Mouse (Mus musculus): ENCODE measurements around the gene Chn2. TPM values are rescaled to one million over a fixed set of nuclear protein-coding genes. Genes with fewer than 3 reads are reported as not detected.

Chn2 gene
- polyA plus RNA-seq, 2 experiments from 2014 or later, result 3.1 to 10.5 TPM

DNA sequence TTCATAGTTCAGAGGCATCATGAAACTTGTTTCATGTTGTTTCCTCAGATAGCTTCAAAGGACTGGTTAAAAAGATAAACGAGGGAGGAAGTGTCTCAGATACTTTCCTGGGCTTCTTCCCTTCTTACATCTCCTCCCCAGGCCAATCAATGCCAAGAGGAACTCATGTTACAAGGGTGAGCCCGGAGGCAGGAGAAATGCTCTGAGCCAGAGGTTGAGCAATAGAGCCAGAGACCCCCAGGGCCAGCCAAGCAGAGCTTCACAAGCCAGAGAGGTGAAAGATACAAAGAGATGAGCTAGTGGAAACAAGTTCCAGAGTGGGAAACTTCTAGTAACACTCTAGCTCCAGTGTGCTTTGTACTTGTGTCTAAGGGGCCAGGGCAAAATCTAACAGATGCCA is 38.9 kb downstream of the Chn2 start:
- ATAC-seq, result peak; percentile 23

DNA sequence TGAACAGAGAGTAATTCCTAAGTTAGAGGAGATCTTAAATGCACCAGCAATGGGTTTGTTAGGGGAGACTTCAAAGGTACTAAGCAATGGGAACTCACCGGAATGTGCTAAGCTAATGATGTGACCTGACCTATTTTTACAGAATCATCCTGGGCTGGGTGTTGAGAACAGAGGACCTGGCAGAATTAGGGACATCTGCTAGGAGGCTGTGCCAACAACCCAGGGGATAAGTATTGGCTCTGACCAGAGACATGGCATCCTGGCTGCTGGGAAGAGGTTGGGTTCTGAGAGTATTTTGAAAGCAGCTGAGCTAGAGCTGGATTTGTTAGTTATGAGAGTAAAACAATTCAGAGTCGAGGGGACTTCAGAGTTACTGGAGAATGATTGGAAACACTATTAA is 40.5 kb downstream of the Chn2 start:
- no peak for ATAC-seq

DNA sequence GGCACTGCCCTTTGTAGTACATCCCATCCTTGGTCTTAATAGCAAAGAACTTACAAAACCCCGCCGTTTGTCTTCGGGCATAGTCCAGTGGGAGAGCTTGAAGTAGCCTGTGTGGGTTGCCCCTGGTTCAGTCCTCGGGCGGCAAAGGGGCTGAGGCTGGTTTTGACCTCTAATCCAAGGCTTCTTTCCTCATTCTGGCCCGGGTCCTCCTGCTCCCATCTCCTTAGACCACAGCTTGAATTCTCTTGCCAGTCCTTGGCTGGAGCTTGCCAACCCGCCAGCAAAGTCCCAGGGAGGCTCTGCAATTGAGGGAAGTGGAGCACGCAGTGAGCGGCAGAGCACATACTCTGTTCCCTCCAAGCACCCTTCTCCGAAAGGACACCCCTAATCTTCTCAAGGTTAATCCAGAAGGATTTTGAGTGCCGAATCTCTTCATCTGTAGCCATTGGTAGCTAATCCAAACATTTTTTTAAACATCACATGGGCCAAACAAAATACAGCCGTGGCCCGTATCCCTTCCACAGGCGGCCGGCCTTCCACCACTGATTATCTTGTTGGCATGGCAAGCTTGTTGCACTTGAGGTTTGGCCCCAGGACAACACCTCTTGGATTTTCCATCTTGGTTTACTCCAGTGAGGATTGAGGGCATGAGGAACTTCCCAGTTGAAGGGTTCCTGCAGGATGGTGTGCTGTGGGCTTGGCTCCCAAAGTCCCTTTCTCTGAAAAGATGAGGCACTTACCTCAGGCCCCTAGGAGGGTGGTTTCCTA is 41.3 kb downstream of the Chn2 start:
- ATAC-seq, result no peak

DNA sequence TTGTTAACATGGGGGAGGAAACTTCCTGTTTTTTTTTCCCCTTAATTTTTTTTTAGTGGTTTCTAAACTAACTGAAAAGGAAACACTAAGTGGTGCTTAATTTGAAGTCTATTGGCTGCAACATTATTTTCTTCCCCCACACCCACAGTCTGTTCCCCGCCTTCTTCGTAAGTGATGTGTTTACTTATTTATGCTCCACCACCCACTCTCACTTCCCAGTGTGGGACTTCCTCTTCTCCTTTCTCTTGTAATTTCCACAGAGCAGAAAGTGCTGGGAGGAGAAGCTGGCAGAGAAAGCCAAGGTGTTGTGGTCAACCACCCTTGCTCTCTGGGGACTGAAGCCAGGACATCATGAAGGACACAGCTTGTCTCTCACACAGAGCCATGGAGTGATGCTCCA is 43.2 kb downstream of the Chn2 start:
- peak; percentile 20 for ATAC-seq

DNA sequence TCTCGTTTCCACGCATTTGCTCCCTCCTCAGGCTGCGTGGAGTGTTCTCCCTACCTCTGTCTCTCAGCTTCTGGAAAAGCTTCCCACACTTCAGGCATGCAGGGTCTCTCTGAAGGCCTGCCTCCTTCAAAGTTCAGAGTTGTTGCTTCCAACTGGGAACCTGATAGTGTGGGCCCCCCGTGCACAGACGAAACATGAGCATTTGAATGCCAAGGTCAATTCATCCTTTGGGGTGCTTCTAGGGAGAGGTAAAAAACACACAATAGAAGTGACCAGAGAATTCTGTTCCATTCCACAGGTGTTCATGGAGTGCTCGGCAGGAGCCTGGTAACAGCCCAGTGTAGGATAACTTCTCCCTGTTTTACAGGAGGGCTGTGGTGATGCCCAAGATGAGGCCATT is 44.7 kb downstream of the Chn2 start:
- ATAC-seq, result no peak

DNA sequence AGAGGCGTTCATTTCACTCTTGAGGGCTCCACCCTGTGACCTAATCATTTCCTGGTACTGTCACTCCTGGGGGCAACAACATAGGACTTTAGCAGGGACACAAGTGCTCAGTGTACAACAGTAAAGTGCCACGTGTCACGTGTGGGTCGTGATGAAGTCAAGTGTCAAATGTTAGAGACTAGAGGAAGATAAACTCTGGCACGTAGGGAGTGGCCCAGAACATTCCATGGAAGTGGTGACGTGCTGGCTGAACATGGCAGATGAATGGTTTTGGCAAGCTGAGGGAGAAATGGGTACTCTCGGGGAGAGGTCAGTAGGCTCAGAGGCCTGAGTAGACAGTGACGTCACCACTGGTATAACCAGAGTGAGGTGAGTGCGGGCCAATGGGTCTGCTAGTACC is 45.7 kb downstream of the Chn2 start:
- no peak for ATAC-seq

DNA sequence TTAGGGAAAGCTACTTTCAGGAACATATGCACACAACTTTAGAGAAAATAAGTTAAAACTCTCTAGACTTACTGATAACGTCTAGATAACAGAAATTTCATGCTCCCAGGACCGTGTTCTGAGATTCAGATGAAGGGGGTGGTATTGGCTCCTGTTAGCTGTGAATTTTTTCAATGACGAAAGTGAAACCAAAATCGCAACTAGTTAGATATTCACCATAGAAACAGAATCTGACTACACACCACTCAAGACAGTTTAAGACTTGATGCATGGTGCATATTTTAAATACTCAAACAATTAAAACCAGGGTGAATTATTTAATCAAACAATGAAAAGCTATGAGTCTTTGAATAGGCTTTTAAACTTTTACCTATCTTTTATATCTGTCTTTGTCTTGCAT is 48.8 kb downstream of the Chn2 start:
- peak; percentile 88 for ATAC-seq

DNA sequence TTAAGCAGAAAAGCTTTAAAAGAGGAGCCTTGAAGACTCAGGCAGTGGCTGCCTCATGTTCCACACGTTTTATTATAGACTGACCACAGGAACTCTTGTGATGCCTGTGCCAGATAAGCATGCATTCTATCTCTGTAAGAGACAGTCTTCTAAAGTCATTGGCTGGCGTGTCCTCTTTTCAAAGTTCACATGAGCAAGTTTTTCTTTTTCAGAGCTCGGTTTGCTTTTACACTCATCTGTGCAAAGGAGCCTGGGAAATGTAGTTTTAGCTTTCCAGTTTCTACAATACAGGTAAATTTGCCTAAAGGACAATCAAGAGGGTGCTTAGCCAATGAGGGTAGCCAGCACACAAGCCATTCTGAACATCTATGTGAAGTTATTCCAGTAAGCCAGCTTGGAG is 51.5 kb downstream of the Chn2 start:
- no peak for ATAC-seq

DNA sequence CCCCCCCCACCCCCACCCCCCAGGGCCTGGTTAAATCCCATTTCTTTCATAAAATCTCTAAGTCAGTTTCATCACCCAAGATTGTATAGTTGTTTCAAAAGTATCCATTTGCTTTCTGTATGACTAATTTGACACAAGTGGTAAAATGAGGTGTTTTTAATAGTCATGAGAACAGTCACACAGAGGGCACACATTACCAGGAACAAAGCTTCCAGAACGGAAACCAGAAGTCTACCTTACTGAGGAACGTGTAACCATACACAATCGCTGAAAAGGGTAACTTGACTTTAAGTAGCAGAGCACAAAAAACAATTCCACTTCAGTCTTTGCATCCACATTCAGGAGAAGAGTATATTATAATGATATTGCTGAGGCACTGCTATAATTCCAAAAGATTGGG is 53.6 kb downstream of the Chn2 start:
- peak; percentile 71 for ATAC-seq

DNA sequence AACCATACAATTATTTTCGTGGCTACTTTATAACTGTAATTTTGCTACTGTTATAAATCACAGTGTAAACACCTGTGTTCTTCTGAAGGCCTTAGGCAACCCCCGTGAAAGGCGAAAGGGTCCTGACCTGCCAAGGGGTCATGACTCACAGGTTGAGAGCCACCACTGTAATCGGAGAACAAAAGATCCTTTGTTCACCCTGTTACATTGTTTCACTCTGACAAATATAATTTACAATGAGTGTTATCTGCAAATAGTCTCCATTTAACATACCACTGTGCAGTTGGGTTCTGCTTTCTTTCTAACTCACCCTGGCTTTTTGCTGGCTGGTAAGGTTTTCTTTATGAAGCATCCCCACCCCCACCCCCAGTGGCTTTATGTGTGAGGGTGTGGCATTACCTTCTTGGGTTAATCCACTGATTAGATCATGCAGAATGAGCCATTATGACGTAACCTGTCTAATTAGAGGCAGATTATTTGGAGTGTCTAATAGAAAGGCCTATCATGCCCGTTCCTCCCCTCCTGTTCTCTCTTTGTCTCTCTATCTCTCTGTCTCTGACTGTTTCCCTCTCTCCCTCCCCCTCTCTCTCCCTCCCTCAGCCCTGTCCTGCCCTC is 56.9 kb downstream of the Chn2 start:
- no peak for ATAC-seq

DNA sequence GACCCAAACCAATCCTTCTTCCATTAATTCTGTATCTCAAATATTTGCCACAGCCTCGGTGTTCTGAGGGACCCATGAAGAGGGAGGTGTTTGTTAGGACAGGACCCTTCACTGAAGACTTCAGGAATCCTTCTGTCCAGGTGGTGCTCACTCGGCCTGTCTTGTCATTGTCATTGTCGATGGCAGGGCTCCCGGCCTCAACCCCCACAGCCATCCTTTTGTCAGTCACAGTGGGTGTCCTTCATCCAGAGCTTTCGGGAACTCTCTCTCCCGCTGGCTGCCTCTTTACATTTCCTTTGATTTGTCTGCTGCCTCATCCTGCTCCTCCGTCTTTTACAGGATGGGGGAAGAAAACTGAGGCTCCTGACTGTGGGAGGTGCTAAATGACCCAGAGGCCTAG is 57.5 kb downstream of the Chn2 start:
- no peak for ATAC-seq

DNA sequence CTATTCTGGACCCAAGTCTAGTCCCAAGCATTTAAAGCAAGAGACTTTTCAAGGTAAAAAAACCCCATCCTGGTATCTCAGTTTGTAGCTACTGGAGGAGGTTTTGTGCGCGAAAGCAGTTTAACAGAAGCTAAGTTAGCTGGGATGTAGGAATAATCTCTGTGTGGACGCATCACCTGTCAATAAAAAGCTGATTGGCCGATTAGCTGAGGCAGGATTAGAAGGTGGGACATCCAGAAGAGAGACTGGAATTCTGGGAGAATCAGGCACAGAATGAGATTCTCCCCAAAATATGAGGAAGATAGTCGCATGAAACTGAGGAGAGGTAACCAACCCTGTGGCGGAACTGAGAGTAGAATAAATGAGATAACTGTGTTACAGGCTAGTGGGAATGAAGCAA is 59.0 kb downstream of the Chn2 start:
- no peak for ATAC-seq

DNA sequence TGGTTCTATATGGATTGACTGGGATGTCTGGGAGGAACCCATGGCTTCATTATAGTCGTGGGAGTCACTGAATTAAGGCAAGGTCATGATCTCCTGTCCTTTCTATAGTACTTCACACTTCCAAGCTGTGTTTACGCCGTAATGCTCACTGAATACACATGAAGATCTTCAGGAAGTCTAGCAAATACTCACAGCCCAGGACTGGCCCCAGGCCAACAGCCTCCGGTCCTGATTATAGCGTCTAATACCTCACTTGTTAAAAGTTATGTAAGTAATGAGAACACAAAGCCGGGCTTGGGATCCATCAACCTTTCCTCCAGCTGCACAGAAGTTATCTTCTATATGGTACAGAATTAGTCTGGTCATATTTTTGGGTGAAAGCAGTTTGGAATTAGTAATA is 60.3 kb downstream of the Chn2 start:
- ATAC-seq, result no peak

DNA sequence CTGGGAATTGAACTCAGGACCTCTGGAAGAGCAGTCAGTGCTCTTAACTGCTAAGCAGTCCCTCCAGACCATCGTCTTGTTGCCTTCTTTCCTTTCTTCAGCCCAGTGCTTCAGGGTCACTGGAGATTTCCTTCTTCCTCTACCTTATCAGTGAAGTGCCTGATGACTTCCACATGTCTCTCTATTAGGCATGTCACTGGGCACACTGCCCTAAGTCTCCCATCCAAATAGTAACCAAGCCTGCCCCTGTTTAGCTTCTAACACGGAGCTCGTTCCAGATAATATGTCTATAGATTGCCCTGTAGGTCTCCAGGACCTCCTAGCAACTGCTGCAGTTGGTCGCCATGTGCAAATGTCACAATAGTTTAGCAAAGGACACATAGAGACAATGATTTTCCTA is 62.9 kb downstream of the Chn2 start:
- no peak for ATAC-seq

DNA sequence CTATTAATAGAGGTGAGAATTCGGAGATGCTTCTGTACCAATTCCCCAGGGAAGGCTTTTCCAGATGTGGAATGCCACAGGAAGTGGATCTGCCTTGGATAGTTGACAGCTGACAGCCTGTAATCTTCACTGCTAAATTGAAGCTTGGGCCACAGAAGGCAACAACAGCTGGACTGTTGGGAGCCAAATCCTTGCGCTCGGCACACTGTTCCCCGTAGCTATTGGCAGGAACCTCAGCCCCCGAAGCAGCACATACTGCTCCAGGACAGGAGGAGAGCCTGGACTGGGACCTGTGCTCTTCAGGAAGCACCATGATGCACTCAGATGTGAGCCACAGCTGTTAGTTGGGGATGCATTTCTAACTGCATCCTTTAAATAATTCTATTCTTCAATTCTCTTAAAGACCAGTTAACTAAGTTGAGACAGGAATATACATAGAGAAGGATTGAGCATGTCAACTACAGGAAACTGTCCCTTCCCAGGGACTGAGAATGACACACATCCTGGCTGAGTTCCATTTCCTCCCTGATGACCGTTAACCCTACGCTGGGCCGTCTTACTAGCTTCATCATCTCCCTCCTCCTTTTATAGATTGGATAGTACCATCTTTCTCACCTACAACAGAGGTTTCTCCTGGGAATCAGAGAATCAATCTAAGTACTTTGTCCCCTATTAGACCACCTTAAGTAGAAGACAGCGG is 64.1 kb downstream of the Chn2 start:
- ATAC-seq, result no peak

DNA sequence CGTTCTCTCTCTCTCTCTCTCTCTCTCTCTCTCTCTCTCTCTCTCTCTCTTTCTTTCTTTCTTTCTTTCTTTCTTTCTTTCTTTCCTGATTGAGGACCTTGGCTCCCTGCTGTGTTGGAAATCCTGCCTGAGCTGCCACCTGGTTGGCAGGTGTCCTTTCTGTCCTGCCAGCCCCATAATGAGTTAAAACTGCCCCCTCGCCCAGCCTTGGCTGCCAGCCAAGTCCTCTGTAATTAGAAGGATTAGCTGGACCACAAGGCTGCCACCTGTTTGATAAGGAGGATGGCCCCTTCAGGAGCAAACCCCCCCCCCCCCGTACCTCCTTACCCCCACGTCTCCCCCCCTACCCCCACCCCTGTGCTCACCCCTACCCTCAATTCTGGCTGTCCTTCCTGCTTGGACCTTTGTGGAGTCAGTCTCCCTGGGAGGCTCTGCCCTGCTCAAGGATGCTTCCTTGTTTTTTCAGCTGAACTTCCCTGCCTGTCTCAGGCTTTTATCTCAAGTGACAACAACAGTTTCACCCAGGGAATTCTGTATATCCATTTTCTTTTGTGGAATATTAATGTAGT is 72.1 kb downstream of the Chn2 start:
- no peak for ATAC-seq

DNA sequence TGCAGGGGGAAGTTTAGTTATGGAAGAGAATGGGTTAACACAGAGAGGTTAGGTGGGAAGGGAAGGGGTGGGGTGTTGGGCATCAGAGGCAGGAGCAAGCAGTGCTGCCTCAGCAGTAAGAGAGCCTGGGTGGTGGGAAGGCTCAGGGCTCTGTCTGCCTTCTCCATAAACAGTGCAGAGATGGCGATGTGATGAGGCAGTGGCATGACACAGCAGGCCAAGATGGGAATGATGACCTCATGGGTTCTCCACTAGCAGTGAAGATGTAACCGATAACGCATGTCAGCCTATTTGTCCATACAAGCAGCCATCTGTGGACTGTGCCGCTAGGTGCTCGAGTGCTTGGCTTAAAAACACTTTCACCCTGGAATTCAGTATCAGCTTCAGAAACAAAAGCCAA is 74.0 kb downstream of the Chn2 start:
- no peak for ATAC-seq

DNA sequence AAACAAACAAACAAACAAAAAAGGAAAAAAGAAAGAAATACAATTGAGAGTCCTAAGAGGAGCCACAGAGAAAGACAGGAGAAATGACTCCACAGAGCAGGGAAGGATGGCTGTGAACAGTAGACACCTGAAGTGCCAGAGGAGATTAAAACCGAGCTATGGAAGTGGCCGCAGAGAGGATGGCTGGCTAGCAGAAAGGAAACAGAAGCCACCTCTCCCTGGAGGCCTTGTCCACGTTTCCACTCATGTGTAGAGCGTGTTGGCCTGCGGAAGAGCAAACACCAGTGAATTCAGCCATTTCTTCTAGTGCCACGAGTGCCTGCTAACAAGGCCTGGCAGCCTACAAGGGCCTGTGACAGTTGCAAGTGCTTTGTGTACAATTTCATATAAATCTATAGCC is 75.1 kb downstream of the Chn2 start:
- ATAC-seq, result no peak

DNA sequence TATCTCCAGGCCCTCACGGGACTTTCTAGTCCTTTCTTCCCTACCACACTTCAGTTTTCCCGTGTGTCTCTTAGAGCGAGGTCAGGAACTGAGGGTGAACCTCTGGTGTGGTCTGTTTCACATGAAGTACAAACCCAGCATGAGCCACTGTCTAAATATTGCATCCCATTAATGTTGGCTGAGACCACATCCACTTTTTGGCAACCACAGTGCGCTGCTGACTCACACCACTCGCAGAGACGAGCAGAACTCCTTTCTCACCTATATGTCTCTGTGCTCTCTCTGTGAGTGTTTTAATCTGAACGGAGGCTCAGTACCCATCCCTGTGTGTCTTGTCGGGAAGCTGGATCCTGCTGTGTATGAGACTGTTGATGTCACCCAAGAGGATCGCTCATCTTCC is 76.9 kb downstream of the Chn2 start:
- no peak for ATAC-seq

DNA sequence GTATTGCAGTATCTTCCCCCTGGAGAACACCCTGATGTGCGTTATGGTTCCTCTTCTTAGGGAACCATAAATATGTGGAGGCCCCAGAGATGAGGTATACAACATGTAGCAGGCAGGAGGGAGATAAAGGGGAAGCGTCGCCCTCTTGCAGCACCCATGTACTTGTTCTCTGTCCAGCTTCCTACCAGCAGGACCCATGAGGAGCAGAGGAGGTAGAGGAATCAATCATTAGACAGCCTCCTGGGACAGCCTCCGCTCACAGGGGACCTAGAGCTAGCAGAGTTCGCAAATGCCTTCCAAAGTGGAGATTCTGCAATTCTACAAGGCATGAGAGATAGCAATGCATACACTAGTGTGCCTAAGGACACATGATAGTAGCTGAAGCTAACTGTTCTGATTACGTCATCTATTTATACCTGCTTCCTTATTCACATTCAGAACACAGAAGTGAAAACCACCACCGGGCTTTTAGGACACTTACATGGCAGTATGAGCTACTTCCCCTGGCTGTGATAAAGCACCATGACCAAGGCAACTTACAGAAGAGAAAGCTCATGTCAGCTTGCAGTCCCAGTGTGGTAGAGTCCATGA is 77.7 kb downstream of the Chn2 start:
- ATAC-seq, result no peak

DNA sequence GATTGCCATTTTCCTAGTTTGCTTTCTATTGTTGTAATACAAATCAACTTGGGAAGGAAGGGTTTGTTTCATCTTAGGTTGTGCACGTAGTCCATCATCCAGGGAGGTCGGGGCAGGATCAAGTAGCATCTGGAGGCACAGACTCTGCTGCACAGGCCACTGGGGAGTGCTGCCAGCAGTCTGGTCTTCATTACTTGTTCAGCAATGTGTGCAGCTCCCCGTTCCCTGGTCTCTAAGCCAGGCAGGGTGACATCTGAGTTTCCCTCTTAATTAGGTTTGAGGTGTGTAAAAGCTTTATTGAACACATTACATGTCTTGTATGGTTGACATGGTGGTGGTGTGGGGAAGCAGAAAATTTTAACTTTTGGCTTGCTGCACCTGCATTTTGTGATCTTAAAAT is 79.0 kb downstream of the Chn2 start:
- ATAC-seq, result no peak

DNA sequence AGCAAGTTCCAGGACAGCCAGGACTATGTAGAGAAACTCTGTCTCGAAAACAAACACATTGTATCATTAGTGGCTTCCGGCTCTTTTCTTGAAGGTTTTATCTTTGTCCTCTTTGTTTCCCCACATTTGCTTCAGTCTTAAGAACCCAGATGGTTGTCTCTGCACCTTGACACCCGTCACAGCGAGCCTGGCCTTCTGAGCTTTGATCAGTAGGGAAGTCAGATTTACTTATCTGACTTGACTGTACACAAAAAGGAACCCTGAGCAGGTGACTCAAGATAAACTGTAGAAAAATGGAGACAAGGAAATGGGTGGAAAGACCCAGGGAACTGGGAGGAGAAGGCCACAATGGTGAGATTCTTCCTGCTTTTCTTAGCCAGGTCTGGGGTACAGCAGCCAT is 79.5 kb downstream of the Chn2 start:
- no peak for ATAC-seq

DNA sequence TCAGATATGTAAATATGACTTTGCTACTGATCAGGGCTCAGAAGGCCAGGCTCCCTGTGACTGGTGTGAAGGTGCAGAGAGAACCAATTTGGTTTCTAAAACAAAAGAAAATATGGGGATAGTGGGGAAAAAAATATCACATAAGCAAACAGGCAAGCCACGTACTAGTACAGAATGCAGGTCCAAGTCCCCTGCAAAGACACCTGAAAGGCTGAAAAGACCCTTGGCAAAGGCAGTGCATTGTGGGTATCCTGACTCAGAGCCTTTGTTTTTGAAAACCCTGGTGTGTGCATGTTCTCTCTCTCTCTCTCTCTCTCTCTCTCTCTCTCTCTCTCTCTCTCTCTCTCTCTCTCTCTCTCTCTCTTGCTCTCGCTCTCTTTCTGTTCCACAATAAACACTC is 80.1 kb downstream of the Chn2 start:
- no peak for ATAC-seq

All from CD4-positive, CD25-positive, alpha-beta regulatory T cell, adult 4 months (primary cell).